Mouse (Mus musculus) midbrain, embryonic 13.5 days (tissue): ENCODE measurements around the gene Tdrd7. TPM values are rescaled to one million over a fixed set of nuclear protein-coding genes. Genes with fewer than 3 reads are reported as not detected.

Source experiments
- ATAC-seq: fragments of 200-750 bp; cut with Nextera tagmentation; 2 replicates; pipeline ENCODE4 v1.8.0; 2017; ENCODE audit warnings: mild to moderate bottlenecking, moderate TSS enrichment, moderate library complexity
- H3K27ac ChIP-seq: fragments of 300-500 bp; sonication (generic); 2 replicates; pipeline ENCODE4 v1.5.1; 2015; ENCODE audit warnings: inconsistent platforms, mild to moderate bottlenecking, moderate library complexity
- H3K27me3 ChIP-seq: fragments of 300-500 bp; sonication (generic); 2 replicates; pipeline ENCODE4 v1.6.1; 2015; ENCODE audit warnings: mild to moderate bottlenecking, inconsistent platforms
- H3K36me3 ChIP-seq: fragments of 300-500 bp; sonication (generic); 2 replicates; pipeline ENCODE4 v1.6.1; 2015; ENCODE audit warnings: mild to moderate bottlenecking, inconsistent platforms
- H3K4me1 ChIP-seq: fragments of 300-500 bp; sonication (generic); replicated peaks from 2 replicates; pipeline ENCODE4 v1.6.1; 2015; ENCODE audit warnings: inconsistent platforms
- H3K4me2 ChIP-seq: fragments of 300-500 bp; sonication (generic); replicated peaks from 2 replicates; pipeline ENCODE4 v1.6.1; 2015; ENCODE audit warnings: moderate library complexity, mild to moderate bottlenecking, inconsistent platforms
- H3K4me3 ChIP-seq: fragments of 300-500 bp; sonication (generic); replicated peaks from 2 replicates; pipeline ENCODE4 v1.5.1; 2015; ENCODE audit warnings: mild to moderate bottlenecking, inconsistent platforms
- H3K9ac ChIP-seq: fragments of 300-500 bp; sonication (generic); replicated peaks from 2 replicates; pipeline ENCODE4 v1.6.1; 2015; ENCODE audit warnings: mild to moderate bottlenecking, inconsistent platforms
- H3K9me3 ChIP-seq: fragments of 300-500 bp; sonication (generic); 2 replicates; pipeline ENCODE4 v1.6.1; 2016; ENCODE audit warnings: mild to moderate bottlenecking, inconsistent platforms
- WGBS: fragments of 180-500 bp; shearing (Covaris S2); methylation state at CpG from one replicate; pipeline ENCODE4 v1.1.7; 2015; 5-methylcytosine and 5-hydroxymethylcytosine counted together
- polyA plus RNA-seq: library from polyadenylated mRNA; unstranded; fragments of >200 nt; fragmentation: Nextera tagmentation; extraction: Ambion mirVana; gene quantifications from 2 replicates; pipeline ENCODE4 v1.2.1, GENCODE M21; 2015

Tdrd7 gene
- polyA plus RNA-seq, 1 experiment from 2014 or later, result 15.7 TPM

- Histone ChIP-seq H3K9ac (no peak overlapping the region), H3K9me3 (no peaks in the 10 kb centered on the region), H3K4me3 (no peak overlapping the region), H3K27ac (no peak overlapping the region), H3K27me3 (no peaks in the 10 kb centered on the region), H3K36me3 (no peaks in the 10 kb centered on the region), H3K4me1 (no peaks in the 10 kb centered on the region), H3K4me2 (no peak overlapping the region)
- no peak for ATAC-seq
- WGBS, result 92% methylated on average over 9 of the region's 9 CpGs
Observed at GRCm38 (mm10) chr4:46053323-46054107, 88.4 kb downstream of the Tdrd7 start.

- Histone ChIP-seq H3K9ac (no peak overlapping the region), H3K4me3 (no peak overlapping the region), H3K36me3 (no peaks in the 10 kb centered on the region), H3K9me3 (no peaks in the 10 kb centered on the region), H3K4me2 (no peak overlapping the region), H3K27me3 (no peaks in the 10 kb centered on the region), H3K27ac (no peak overlapping the region), H3K4me1 (no peaks in the 10 kb centered on the region)
- 77% methylated on average over 5 of the region's 5 CpGs for WGBS
- no peak for ATAC-seq
Observed at GRCm38 (mm10) chr4:46056163-46056562, 91.0 kb downstream of the Tdrd7 start.

GRCm38 (mm10) chr4:46061259-46061962, 96.3 kb downstream of the Tdrd7 start:
- Histone ChIP-seq H3K27me3 (no peaks in the 10 kb centered on the region), H3K27ac (no peak overlapping the region), H3K9ac (no peak overlapping the region), H3K9me3 (no peaks in the 10 kb centered on the region), H3K4me1 (0 out of 2 replicates have a peak, but pooled peaks cover 8% of the 10 kb centered on the region), H3K36me3 (no peaks in the 10 kb centered on the region), H3K4me3 (no peak overlapping the region), H3K4me2 (no peak overlapping the region)
- 85% methylated on average over 12 of the region's 12 CpGs for WGBS
- no peak for ATAC-seq

- Histone ChIP-seq H3K27me3 (no peaks in the 10 kb centered on the region), H3K27ac (no peak overlapping the region), H3K4me2 (no peak overlapping the region), H3K9me3 (no peaks in the 10 kb centered on the region), H3K4me3 (no peak overlapping the region), H3K4me1 (0 out of 2 replicates have a peak, but pooled peaks cover 8% of the 10 kb centered on the region), H3K36me3 (no peaks in the 10 kb centered on the region), H3K9ac (no peak overlapping the region)
- ATAC-seq, result no peak
- 74% methylated on average over 4 of the region's 4 CpGs for WGBS
Observed at GRCm38 (mm10) chr4:46063841-46064240, 98.7 kb downstream of the Tdrd7 start.

GRCm38 (mm10) chr4:46064263-46064662, 99.1 kb downstream of the Tdrd7 start:
- Histone ChIP-seq H3K4me3 (no peak overlapping the region), H3K27me3 (no peaks in the 10 kb centered on the region), H3K9ac (no peak overlapping the region), H3K27ac (no peak overlapping the region), H3K9me3 (no peaks in the 10 kb centered on the region), H3K36me3 (no peaks in the 10 kb centered on the region), H3K4me1 (0 out of 2 replicates have a peak, but pooled peaks cover 8% of the 10 kb centered on the region), H3K4me2 (no peak overlapping the region)
- no peak for ATAC-seq
- WGBS, result 60% methylated on average over 8 of the region's 8 CpGs

GRCm38 (mm10) chr4:46064961-46065360, 99.8 kb downstream of the Tdrd7 start:
- H3K9ac ChIP-seq, result no peak overlapping the region
- H3K36me3 ChIP-seq, result no peaks in the 10 kb centered on the region
- WGBS, result 88% methylated on average over 3 of the region's 3 CpGs
- H3K27ac ChIP-seq, result no peak overlapping the region
- no peak overlapping the region for H3K4me2 ChIP-seq
- no peak overlapping the region for H3K4me3 ChIP-seq
- no peaks in the 10 kb centered on the region for H3K9me3 ChIP-seq
- ATAC-seq, result no peak
- H3K27me3 ChIP-seq, result no peaks in the 10 kb centered on the region
- 0 out of 2 replicates have a peak, but pooled peaks cover 11% of the 10 kb centered on the region for H3K4me1 ChIP-seq

GRCm38 (mm10) chr4:46065695-46066340, 100.7 kb downstream of the Tdrd7 start:
- Histone ChIP-seq H3K36me3 (no peaks in the 10 kb centered on the region), H3K9me3 (no peaks in the 10 kb centered on the region), H3K27ac (no peak overlapping the region), H3K27me3 (no peaks in the 10 kb centered on the region), H3K9ac (no peak overlapping the region), H3K4me2 (no peak overlapping the region), H3K4me1 (0 out of 2 replicates have a peak, but pooled peaks cover 14% of the 10 kb centered on the region), H3K4me3 (no peak overlapping the region)
- no peak for ATAC-seq
- 69% methylated on average over 8 of the region's 8 CpGs for WGBS

- Histone ChIP-seq H3K4me3 (no peak overlapping the region), H3K36me3 (no peaks in the 10 kb centered on the region), H3K9ac (no peak overlapping the region), H3K27me3 (no peaks in the 10 kb centered on the region), H3K4me1 (0 out of 2 replicates have a peak, but pooled peaks cover 14% of the 10 kb centered on the region), H3K9me3 (no peaks in the 10 kb centered on the region), H3K4me2 (no peak overlapping the region), H3K27ac (no peak overlapping the region)
- 91% methylated on average over 3 of the region's 3 CpGs for WGBS
- ATAC-seq, result no peak
Observed at GRCm38 (mm10) chr4:46068060-46068459, 102.9 kb downstream of the Tdrd7 start.

- Histone ChIP-seq H3K27me3 (no peaks in the 10 kb centered on the region), H3K4me1 (0 out of 2 replicates have a peak, but pooled peaks cover 14% of the 10 kb centered on the region), H3K4me2 (no peak overlapping the region), H3K36me3 (no peaks in the 10 kb centered on the region), H3K27ac (no peak overlapping the region), H3K9me3 (no peaks in the 10 kb centered on the region), H3K9ac (no peak overlapping the region), H3K4me3 (no peak overlapping the region)
- WGBS, result 41% methylated on average over 1 of the region's 1 CpGs
- no peak for ATAC-seq
Observed at GRCm38 (mm10) chr4:46068573-46068972, 103.4 kb downstream of the Tdrd7 start.

GRCm38 (mm10) chr4:46069851-46070482, 104.8 kb downstream of the Tdrd7 start:
- Histone ChIP-seq H3K36me3 (no peaks in the 10 kb centered on the region), H3K4me1 (0 out of 2 replicates have a peak, but pooled peaks cover 14% of the 10 kb centered on the region), H3K9me3 (no peaks in the 10 kb centered on the region), H3K9ac (no peak overlapping the region), H3K4me2 (no peak overlapping the region), H3K27me3 (no peaks in the 10 kb centered on the region), H3K27ac (no peak overlapping the region), H3K4me3 (no peak overlapping the region)
- WGBS, result 58% methylated on average over 6 of the region's 6 CpGs
- ATAC-seq, result no peak

- WGBS, result 87% methylated on average over 6 of the region's 6 CpGs
- Histone ChIP-seq H3K9me3 (no peaks in the 10 kb centered on the region), H3K36me3 (no peaks in the 10 kb centered on the region), H3K9ac (no peak overlapping the region), H3K4me1 (0 out of 2 replicates have a peak, but pooled peaks cover 6% of the 10 kb centered on the region), H3K27me3 (no peaks in the 10 kb centered on the region), H3K27ac (no peak overlapping the region), H3K4me2 (no peak overlapping the region), H3K4me3 (no peak overlapping the region)
- ATAC-seq, result no peak
Observed at GRCm38 (mm10) chr4:46072631-46073030, 107.5 kb downstream of the Tdrd7 start.
